Mouse (Mus musculus) urinary bladder, adult 18-20 months (tissue): ENCODE results near the gene Scgb2b3.

Source experiments
- DNase-seq, 2 experiments: peaks; one replicate each; pipeline ENCODE4 v3.0.0; 2022; ENCODE audit warnings: low spot score in 2 of 2, mixed read lengths in 2 of 2

Scgb2b3 gene

DNA sequence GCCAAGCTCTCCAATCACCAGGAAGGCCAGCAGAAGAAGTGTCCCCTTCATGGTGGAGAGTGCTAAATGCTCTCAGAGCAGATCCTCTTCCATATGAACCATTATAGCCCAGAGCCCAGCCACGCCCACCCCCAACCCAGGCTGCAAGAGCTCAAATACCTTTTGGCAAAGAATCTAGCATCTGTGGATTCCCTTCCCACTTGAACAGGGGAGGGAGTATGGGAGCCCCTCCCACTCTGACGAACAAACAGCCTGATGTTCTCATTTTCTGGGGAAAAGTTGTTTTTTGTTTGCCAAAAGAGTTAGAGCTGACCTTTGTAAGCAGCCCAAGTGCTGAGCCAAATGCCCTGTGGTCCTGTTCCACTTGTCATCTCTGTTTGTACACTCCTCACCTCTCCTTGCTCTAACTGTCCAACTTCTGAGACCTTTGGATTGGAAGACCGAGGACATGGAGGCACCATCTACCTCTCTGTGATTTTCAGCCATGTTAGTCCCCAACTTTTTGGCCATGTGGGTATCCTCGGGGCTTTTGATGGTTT lies at the start of gene Scgb2b3:
TSS of gene Scgb2b3 (minus strand) at position 51 of the 539 bp plus-strand sequence.
- DNase-seq = no peak

- DNase-seq = no peak
Observed at GRCm38 (mm10) chr7:31375292-31375691, 13.4 kb upstream of the Scgb2b3 start, which contains the start of gene Scgb1b3. Gene Scgb1b3 (plus strand): TSS chr7:31375592.
